Mouse (Mus musculus): ENCODE measurements around the gene Stxbp4. TPM values are rescaled to one million over a fixed set of nuclear protein-coding genes. Genes with fewer than 3 reads are reported as not detected.

Gene Stxbp4
- polyA plus RNA-seq, 1 experiment from 2014 or later, result 12.3 TPM

GRCm38 (mm10) chr11:90603066-90603465, 34.8 kb downstream of the Stxbp4 start:
- H3K9ac ChIP-seq, result no peak overlapping the region
- no peaks in the 10 kb centered on the region for H3K4me1 ChIP-seq (replicated peaks)
- no peaks in the 10 kb centered on the region for H3K27me3 ChIP-seq
- no peaks in the 10 kb centered on the region for H3K9me3 ChIP-seq (replicated peaks)
- H3K4me2 ChIP-seq, result no peak overlapping the region
- no peak overlapping the region for H3K4me3 ChIP-seq
- no peak for ATAC-seq (replicated peaks; ENCODE audit: insufficient number of reproducible peaks, insufficient read depth, low FRiP score, low read depth)
- 79% methylated on average over 2 of the region's 2 CpGs for WGBS
- no peak overlapping the region for H3K27ac ChIP-seq
- H3K36me3 ChIP-seq, result peaks cover 9% of the 10 kb centered on the region; the same call in 1 of the 2 replicates

GRCm38 (mm10) chr11:90595826-90596225, 42.1 kb downstream of the Stxbp4 start:
- 89% methylated on average over 1 of the region's 1 CpGs for whole genome bisulfite sequencing
- Histone ChIP-seq H3K4me3 (no peak overlapping the region), H3K4me1 (replicated peaks) (no peaks in the 10 kb centered on the region), H3K27me3 (no peaks in the 10 kb centered on the region), H3K36me3 (peaks cover 16% of the 10 kb centered on the region; the same call in 1 of the 2 replicates), H3K4me2 (no peak overlapping the region), H3K9me3 (replicated peaks) (no peaks in the 10 kb centered on the region), H3K9ac (no peak overlapping the region), H3K27ac (no peak overlapping the region)
- no peak for ATAC-seq (replicated peaks; ENCODE audit: insufficient number of reproducible peaks, insufficient read depth, low FRiP score, low read depth)

- H3K4me2 ChIP-seq, result no peak overlapping the region
- H3K4me1 ChIP-seq (replicated peaks), result no peaks in the 10 kb centered on the region
- H3K4me3 ChIP-seq, result no peak overlapping the region
- no peak overlapping the region for H3K27ac ChIP-seq
- H3K9me3 ChIP-seq (replicated peaks), result no peaks in the 10 kb centered on the region
- no peak overlapping the region for H3K9ac ChIP-seq
- WGBS, result 80% methylated on average over 1 of the region's 1 CpGs
- ATAC-seq (replicated peaks; ENCODE audit: insufficient number of reproducible peaks, insufficient read depth, low FRiP score, low read depth), result no peak
- H3K36me3 ChIP-seq, result peaks cover 13% of the 10 kb centered on the region; the same call in 1 of the 2 replicates
- H3K27me3 ChIP-seq, result no peaks in the 10 kb centered on the region
Measured at GRCm38 (mm10) chr11:90590996-90591395, 46.9 kb downstream of the Stxbp4 start.

GRCm38 (mm10) chr11:90586203-90586602, 51.7 kb downstream of the Stxbp4 start:
- no peak overlapping the region for H3K4me3 ChIP-seq
- no peak overlapping the region for H3K9ac ChIP-seq
- H3K4me1 ChIP-seq (replicated peaks), result no peaks in the 10 kb centered on the region
- peaks cover 9% of the 10 kb centered on the region; the same call in 1 of the 2 replicates for H3K36me3 ChIP-seq
- no peak for ATAC-seq (replicated peaks; ENCODE audit: insufficient number of reproducible peaks, insufficient read depth, low FRiP score, low read depth)
- no peak overlapping the region for H3K27ac ChIP-seq
- H3K27me3 ChIP-seq, result no peaks in the 10 kb centered on the region
- no peaks in the 10 kb centered on the region for H3K9me3 ChIP-seq (replicated peaks)
- 78% methylated on average over 8 of the region's 8 CpGs for WGBS
- no peak overlapping the region for H3K4me2 ChIP-seq

- no peak overlapping the region for H3K27ac ChIP-seq
- no peaks in the 10 kb centered on the region for H3K4me1 ChIP-seq (replicated peaks)
- H3K4me3 ChIP-seq, result no peak overlapping the region
- peaks cover 9% of the 10 kb centered on the region; the same call in 1 of the 2 replicates for H3K36me3 ChIP-seq
- no peak overlapping the region for H3K4me2 ChIP-seq
- H3K9ac ChIP-seq, result no peak overlapping the region
- 86% methylated on average over 2 of the region's 2 CpGs for WGBS
- no peak for ATAC-seq (replicated peaks; ENCODE audit: insufficient number of reproducible peaks, insufficient read depth, low FRiP score, low read depth)
- H3K9me3 ChIP-seq (replicated peaks), result no peaks in the 10 kb centered on the region
- no peaks in the 10 kb centered on the region for H3K27me3 ChIP-seq
Measured at GRCm38 (mm10) chr11:90585754-90586153, 52.1 kb downstream of the Stxbp4 start.

GRCm38 (mm10) chr11:90577057-90577780, 60.7 kb downstream of the Stxbp4 start:
- Histone ChIP-seq H3K27me3 (no peaks in the 10 kb centered on the region), H3K36me3 (peaks cover 5% of the 10 kb centered on the region), H3K4me1 (replicated peaks) (peaks cover 12% of the 10 kb centered on the region), H3K9ac (no peak overlapping the region), H3K9me3 (replicated peaks) (no peaks in the 10 kb centered on the region), H3K4me3 (no peak overlapping the region), H3K27ac (peak overlapping the region; percentile 47), H3K4me2 (no peak overlapping the region)
- 62% methylated on average over 7 of the region's 7 CpGs for WGBS
- ATAC-seq (replicated peaks; ENCODE audit: insufficient number of reproducible peaks, insufficient read depth, low FRiP score, low read depth), result peak; percentile 75; the same call in 1 of the 2 replicates

GRCm38 (mm10) chr11:90576282-90576972, 61.5 kb downstream of the Stxbp4 start:
- no peak overlapping the region for H3K4me3 ChIP-seq
- no peak overlapping the region for H3K4me2 ChIP-seq
- peaks cover 5% of the 10 kb centered on the region for H3K36me3 ChIP-seq
- ATAC-seq (replicated peaks; ENCODE audit: insufficient number of reproducible peaks, insufficient read depth, low FRiP score, low read depth), result no peak
- H3K27me3 ChIP-seq, result no peaks in the 10 kb centered on the region
- no peaks in the 10 kb centered on the region for H3K9me3 ChIP-seq (replicated peaks)
- WGBS, result 75% methylated on average over 8 of the region's 8 CpGs
- H3K4me1 ChIP-seq (replicated peaks), result peaks cover 12% of the 10 kb centered on the region
- H3K9ac ChIP-seq, result no peak overlapping the region
- H3K27ac ChIP-seq, result no peak overlapping the region

GRCm38 (mm10) chr11:90575491-90576048, 62.3 kb downstream of the Stxbp4 start:
- 88% methylated on average over 7 of the region's 7 CpGs for WGBS

GRCm38 (mm10) chr11:90570646-90571259, 67.1 kb downstream of the Stxbp4 start:
- Histone ChIP-seq H3K4me2 (no peak overlapping the region), H3K9ac (no peak overlapping the region), H3K27ac (0 out of 2 replicates have a peak overlapping the region, but pooled peaks have one; percentile 12), H3K4me1 (replicated peaks) (0 out of 2 replicates have a peak, but pooled peaks cover 3% of the 10 kb centered on the region), H3K4me3 (no peak overlapping the region), H3K36me3 (peaks cover 5% of the 10 kb centered on the region), H3K9me3 (replicated peaks) (no peaks in the 10 kb centered on the region), H3K27me3 (no peaks in the 10 kb centered on the region)
- ATAC-seq (replicated peaks; ENCODE audit: insufficient number of reproducible peaks, insufficient read depth, low FRiP score, low read depth), result peak; percentile 62; the same call in 1 of the 2 replicates
- WGBS, result 52% methylated on average over 2 of the region's 2 CpGs

More at GRCm38 (mm10) chr11:90575491-90576048, 62.3 kb downstream of the Stxbp4 start:
- ATAC-seq (replicated peaks; ENCODE audit: insufficient number of reproducible peaks, insufficient read depth, low FRiP score, low read depth), result no peak
- Histone ChIP-seq H3K36me3 (peaks cover 5% of the 10 kb centered on the region), H3K27ac (no peak overlapping the region), H3K27me3 (no peaks in the 10 kb centered on the region), H3K4me1 (replicated peaks) (peaks cover 13% of the 10 kb centered on the region), H3K4me2 (no peak overlapping the region), H3K4me3 (no peak overlapping the region), H3K9ac (no peak overlapping the region), H3K9me3 (replicated peaks) (no peaks in the 10 kb centered on the region)

- no peak for ATAC-seq (replicated peaks; ENCODE audit: insufficient number of reproducible peaks, insufficient read depth, low FRiP score, low read depth)
- 34% methylated on average over 9 of the region's 9 CpGs for WGBS
- Histone ChIP-seq H3K36me3 (peaks cover 3% of the 10 kb centered on the region; the same call in 1 of the 2 replicates), H3K9ac (no peak overlapping the region), H3K4me2 (no peak overlapping the region), H3K4me3 (no peak overlapping the region), H3K4me1 (replicated peaks) (peaks cover 7% of the 10 kb centered on the region; the same call in 1 of the 2 replicates), H3K9me3 (replicated peaks) (no peaks in the 10 kb centered on the region), H3K27ac (no peak overlapping the region), H3K27me3 (no peaks in the 10 kb centered on the region)
Measured at GRCm38 (mm10) chr11:90558359-90559047, 79.4 kb downstream of the Stxbp4 start.
